Mouse (Mus musculus): ENCODE results near the gene Rnasek. TPM values are rescaled to one million over a fixed set of nuclear protein-coding genes. Genes with fewer than 3 reads are reported as not detected.

Gene Rnasek
- polyA plus RNA-seq, 1 experiment from 2014 or later, result 241 TPM

DNA sequence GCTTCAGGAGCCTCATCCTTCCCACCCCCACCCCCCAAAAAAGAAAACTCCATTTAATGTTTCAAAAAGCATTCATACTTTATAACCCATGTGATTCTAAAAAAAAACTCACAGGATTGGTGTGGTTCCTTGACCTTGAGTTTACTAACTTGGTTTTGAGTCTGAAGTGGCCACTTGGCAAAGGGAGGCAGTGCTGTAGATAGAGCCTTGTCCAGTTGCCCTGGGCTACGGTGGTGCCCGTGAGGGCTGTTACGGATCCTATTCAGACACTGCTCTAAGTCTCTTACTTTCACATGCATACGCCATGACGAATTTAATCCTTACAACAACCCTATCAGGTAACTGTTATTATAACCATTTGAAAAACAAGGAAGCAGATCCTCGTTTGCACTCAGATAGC, 27.7 kb downstream of the Rnasek start:
- no peak for DNase-seq
- Histone ChIP-seq H3K4me2 (ENCODE audit: low read depth, low read length) (no peak overlapping the region), H3K36me3 (replicated peaks; ENCODE audit: insufficient read depth, low read length) (no peaks in the 10 kb centered on the region), H3K9me3 (ENCODE audit: low read length) (no peaks in the 10 kb centered on the region), H3K4me3 (ENCODE audit: low read depth, low read length) (no peak overlapping the region), H3K9ac (replicated peaks) (no peak overlapping the region), H3K27me3 (ENCODE audit: insufficient read depth, low read length) (peaks cover 35% of the 10 kb centered on the region), H3K27ac (ENCODE audit: low read depth) (no peak overlapping the region), H3K4me1 (ENCODE audit: insufficient read depth) (peaks cover 16% of the 10 kb centered on the region)
- no peak for ATAC-seq
- TF ChIP-seq EP300 (IDR thresholded peaks at IDR 0.05; ENCODE audit: low read depth), result no peak
- TF ChIP-seq CTCF (IDR thresholded peaks at IDR 0.05; ENCODE audit: low read depth), result no peak
- WGBS (ENCODE audit: insufficient replicate concordance), result 85% methylated on average over 6 of the region's 6 CpGs

DNA sequence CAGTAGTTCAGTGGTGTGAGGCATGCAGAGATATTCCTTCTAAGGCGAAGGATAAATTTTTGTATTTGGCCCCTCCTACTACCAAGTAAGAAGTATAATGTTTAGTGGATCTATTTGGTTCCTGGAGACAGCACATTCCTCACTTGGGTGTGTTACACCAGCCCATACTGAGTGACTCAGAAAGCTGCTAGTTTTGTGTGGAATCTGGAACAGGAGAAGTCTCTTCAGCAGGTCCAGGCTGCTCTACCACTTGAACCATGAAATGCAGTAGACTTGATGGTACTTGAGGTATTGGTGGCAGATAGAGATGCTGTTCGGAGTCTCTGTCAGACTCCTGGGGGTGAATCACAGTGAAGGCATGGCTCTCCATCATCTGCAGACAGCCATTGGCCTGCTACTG, 29.0 kb downstream of the Rnasek start:
- WGBS (ENCODE audit: insufficient replicate concordance), result 92% methylated on average over 2 of the region's 2 CpGs
- Histone ChIP-seq H3K4me1 (ENCODE audit: insufficient read depth) (peaks cover 16% of the 10 kb centered on the region), H3K4me3 (ENCODE audit: low read depth, low read length) (no peak overlapping the region), H3K27me3 (ENCODE audit: insufficient read depth, low read length) (peaks cover 27% of the 10 kb centered on the region), H3K9me3 (ENCODE audit: low read length) (no peaks in the 10 kb centered on the region), H3K4me2 (ENCODE audit: low read depth, low read length) (no peak overlapping the region), H3K36me3 (replicated peaks; ENCODE audit: insufficient read depth, low read length) (no peaks in the 10 kb centered on the region), H3K27ac (ENCODE audit: low read depth) (no peak overlapping the region), H3K9ac (replicated peaks) (no peak overlapping the region)
- no peak for DNase-seq
- ATAC-seq, result no peak
- TF ChIP-seq EP300 (IDR thresholded peaks at IDR 0.05; ENCODE audit: low read depth) (no peak), CTCF (IDR thresholded peaks at IDR 0.05; ENCODE audit: low read depth) (no peak)

DNA sequence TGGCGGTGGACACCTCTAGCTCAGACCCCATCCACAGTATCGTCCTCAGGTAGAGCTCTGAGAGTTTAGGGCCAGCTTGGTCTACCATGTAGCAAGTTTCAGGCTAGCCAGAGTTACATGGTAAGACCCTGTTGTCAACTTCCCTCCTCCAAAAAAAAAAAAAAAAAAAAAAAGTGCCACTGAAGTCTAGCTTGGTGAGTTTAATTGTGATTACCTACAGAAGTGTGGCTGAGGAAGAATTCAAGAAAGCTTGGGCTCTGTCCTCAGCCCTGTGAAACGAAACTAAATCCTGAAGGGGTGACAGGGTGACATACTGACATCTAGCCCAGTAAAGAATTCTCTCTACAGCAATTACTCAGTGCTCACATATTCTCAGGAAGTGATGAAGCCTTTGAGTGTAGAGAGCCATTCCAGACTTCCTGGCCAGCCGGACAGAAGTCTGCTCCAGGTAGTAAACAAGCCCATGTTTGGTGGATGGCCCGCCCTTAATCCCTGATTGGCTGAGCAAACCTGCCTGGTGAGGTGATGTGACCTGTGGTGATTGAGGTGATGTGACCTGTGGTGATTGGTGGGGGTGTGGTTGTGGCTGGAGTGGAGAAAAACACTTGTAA, 30.8 kb downstream of the Rnasek start:
- Histone ChIP-seq H3K4me1 (ENCODE audit: insufficient read depth) (peaks cover 7% of the 10 kb centered on the region), H3K36me3 (replicated peaks; ENCODE audit: insufficient read depth, low read length) (no peaks in the 10 kb centered on the region), H3K4me3 (ENCODE audit: low read depth, low read length) (no peak overlapping the region), H3K4me2 (ENCODE audit: low read depth, low read length) (no peak overlapping the region), H3K9ac (replicated peaks) (no peak overlapping the region), H3K27me3 (ENCODE audit: insufficient read depth, low read length) (peaks cover 9% of the 10 kb centered on the region), H3K9me3 (ENCODE audit: low read length) (no peaks in the 10 kb centered on the region), H3K27ac (ENCODE audit: low read depth) (no peak overlapping the region)
- no peak for TF ChIP-seq CTCF (IDR thresholded peaks at IDR 0.05; ENCODE audit: low read depth)
- no peak for TF ChIP-seq EP300 (IDR thresholded peaks at IDR 0.05; ENCODE audit: low read depth)
- ATAC-seq, result peak; percentile 74
- WGBS (ENCODE audit: insufficient replicate concordance), result 57% methylated on average over 5 of the region's 5 CpGs
- DNase-seq, result no peak

DNA sequence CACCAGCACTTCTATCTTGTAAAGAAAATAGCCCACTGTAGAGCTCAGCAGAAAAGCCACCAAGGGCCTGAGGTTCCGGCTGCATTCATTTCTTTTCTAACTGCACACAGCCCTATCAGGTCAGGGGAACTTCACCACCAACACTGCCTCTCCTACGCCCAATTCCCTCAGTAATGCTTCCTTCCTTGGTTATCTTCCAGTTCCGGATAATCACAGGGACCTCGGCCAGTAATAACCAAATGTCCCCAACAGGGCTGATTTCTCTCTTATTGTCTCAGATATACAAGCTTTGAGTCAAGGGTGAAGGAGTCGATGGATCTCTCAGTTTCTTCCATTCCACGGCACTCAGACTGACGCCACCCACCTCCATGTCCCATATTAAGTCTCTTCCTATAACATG, 32.4 kb downstream of the Rnasek start:
- Histone ChIP-seq H3K4me2 (ENCODE audit: low read depth, low read length) (no peak overlapping the region), H3K4me3 (ENCODE audit: low read depth, low read length) (no peak overlapping the region), H3K27ac (ENCODE audit: low read depth) (no peak overlapping the region), H3K36me3 (replicated peaks; ENCODE audit: insufficient read depth, low read length) (no peaks in the 10 kb centered on the region), H3K9me3 (ENCODE audit: low read length) (no peaks in the 10 kb centered on the region), H3K27me3 (ENCODE audit: insufficient read depth, low read length) (no peaks in the 10 kb centered on the region), H3K9ac (replicated peaks) (no peak overlapping the region), H3K4me1 (ENCODE audit: insufficient read depth) (peaks cover 3% of the 10 kb centered on the region; the same call in 1 of the 2 replicates)
- 79% methylated on average over 7 of the region's 7 CpGs for WGBS (ENCODE audit: insufficient replicate concordance)
- TF ChIP-seq EP300 (IDR thresholded peaks at IDR 0.05; ENCODE audit: low read depth) (no peak), CTCF (IDR thresholded peaks at IDR 0.05; ENCODE audit: low read depth) (no peak)
- no peak for ATAC-seq
- DNase-seq, result no peak

DNA sequence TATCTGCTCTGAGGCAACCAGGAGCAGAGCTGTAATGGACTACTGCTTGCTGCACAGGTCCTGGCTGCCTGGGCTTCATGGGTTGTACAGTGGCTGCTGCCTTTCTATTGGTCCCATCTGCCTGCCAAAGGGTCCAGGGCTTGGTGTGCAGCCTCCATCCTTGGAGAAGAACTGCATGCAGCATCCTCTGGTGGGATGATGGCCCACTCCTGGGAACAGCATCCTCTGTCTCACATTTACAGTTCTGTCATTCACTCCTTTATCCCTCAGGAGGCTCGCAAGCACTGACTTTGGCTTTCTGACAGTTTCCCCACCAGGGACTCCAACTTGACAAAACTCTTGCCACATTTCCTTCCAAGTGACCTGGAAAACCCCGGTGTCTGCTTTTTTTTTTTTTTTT, 32.8 kb downstream of the Rnasek start:
- Histone ChIP-seq H3K27me3 (ENCODE audit: insufficient read depth, low read length) (no peaks in the 10 kb centered on the region), H3K4me1 (ENCODE audit: insufficient read depth) (peaks cover 3% of the 10 kb centered on the region; the same call in 1 of the 2 replicates), H3K4me3 (ENCODE audit: low read depth, low read length) (no peak overlapping the region), H3K27ac (ENCODE audit: low read depth) (no peak overlapping the region), H3K4me2 (ENCODE audit: low read depth, low read length) (no peak overlapping the region), H3K9me3 (ENCODE audit: low read length) (no peaks in the 10 kb centered on the region), H3K9ac (replicated peaks) (no peak overlapping the region), H3K36me3 (replicated peaks; ENCODE audit: insufficient read depth, low read length) (no peaks in the 10 kb centered on the region)
- 47% methylated on average over 2 of the region's 2 CpGs for WGBS (ENCODE audit: insufficient replicate concordance)
- ATAC-seq (no peak), DNase-seq (no peak)
- TF ChIP-seq EP300 (IDR thresholded peaks at IDR 0.05; ENCODE audit: low read depth) (no peak), CTCF (IDR thresholded peaks at IDR 0.05; ENCODE audit: low read depth) (no peak)

DNA sequence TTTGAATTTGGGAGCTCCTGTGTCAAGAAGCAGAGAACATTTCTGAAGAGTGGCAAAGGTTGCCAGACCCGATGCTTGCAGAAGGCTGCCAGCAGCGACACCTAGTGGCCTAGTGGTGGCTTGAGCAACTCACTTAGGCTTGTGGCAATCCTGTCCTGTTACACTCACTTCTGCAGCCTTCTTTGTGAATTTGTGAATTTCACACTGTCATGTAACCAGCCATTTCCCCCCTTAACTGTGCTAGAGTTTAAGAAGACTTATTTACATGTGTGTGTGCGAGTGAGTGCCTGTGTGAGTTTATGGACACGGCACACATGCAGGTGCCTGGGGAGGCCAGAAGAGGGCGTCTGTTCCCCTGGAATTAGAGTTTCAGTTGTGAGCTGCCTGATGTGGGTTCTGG, 38.0 kb downstream of the Rnasek start:
- Histone ChIP-seq H3K9me3 (ENCODE audit: low read length) (no peaks in the 10 kb centered on the region), H3K36me3 (replicated peaks; ENCODE audit: insufficient read depth, low read length) (no peaks in the 10 kb centered on the region), H3K27ac (ENCODE audit: low read depth) (no peak overlapping the region), H3K9ac (replicated peaks) (no peak overlapping the region), H3K4me2 (ENCODE audit: low read depth, low read length) (no peak overlapping the region), H3K27me3 (ENCODE audit: insufficient read depth, low read length) (no peaks in the 10 kb centered on the region), H3K4me1 (ENCODE audit: insufficient read depth) (no peaks in the 10 kb centered on the region), H3K4me3 (ENCODE audit: low read depth, low read length) (no peak overlapping the region)
- WGBS (ENCODE audit: insufficient replicate concordance), result 37% methylated on average over 5 of the region's 5 CpGs
- TF ChIP-seq EP300 (IDR thresholded peaks at IDR 0.05; ENCODE audit: low read depth) (no peak), CTCF (IDR thresholded peaks at IDR 0.05; ENCODE audit: low read depth) (peak; percentile 94)
- ATAC-seq (peak; percentile 43; the same call in 1 of the 2 replicates), DNase-seq (peak; percentile 89)
